Mouse (Mus musculus): ENCODE data around the gene Olfr1434. TPM values are rescaled to one million over a fixed set of nuclear protein-coding genes. Genes with fewer than 3 reads are reported as not detected.
"Not testable (repeated sequence)": the region's sequence is repeated elsewhere in the genome, so short reads cannot be mapped to it uniquely, and the experiment has no call there.

The Olfr1434 gene
- not detected in 2 replicates for polyA plus RNA-seq (2016; fragmentation: Nextera tagmentation; extraction: Ambion mirVana)

DNA sequence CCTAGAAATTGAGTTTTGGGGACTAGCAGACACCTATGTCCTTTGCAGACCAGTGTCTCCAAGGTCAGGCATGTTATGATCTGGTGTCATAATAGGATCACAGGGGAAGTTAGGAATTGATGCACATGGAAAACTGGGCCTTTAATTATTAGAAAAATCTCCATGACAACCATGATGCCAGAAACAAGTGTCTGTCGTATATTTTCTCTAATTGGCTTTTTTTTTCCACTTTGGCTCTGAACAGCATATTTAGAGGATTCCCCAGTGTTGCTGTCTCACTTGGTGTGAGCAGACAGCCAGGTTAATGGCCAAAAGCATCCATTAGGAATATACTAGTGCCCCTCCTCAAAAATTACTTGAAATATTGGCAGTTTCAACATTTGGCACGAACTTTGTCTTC, at the start of gene Olfr1434:
Gene Olfr1434 (plus strand): TSS at position 301 of the 400 bp plus-strand sequence.
- Histone ChIP-seq H3K4me1 (no peaks in the 10 kb centered on the region), H3K36me3 (replicated peaks) (no peaks in the 10 kb centered on the region), H3K9ac (no peak within 1 kb of the TSS), H3K4me3 (replicated peaks) (no peak within 1 kb of the TSS), H3K4me2 (no peak within 1 kb of the TSS), H3K27me3 (no peaks in the 10 kb centered on the region), H3K9me3 (no peaks in the 10 kb centered on the region), H3K27ac (no peak within 1 kb of the TSS)
- 81% methylated on average over 2 of the region's 2 CpGs for WGBS
- ATAC-seq (ENCODE audit: low FRiP score): no peak

DNA sequence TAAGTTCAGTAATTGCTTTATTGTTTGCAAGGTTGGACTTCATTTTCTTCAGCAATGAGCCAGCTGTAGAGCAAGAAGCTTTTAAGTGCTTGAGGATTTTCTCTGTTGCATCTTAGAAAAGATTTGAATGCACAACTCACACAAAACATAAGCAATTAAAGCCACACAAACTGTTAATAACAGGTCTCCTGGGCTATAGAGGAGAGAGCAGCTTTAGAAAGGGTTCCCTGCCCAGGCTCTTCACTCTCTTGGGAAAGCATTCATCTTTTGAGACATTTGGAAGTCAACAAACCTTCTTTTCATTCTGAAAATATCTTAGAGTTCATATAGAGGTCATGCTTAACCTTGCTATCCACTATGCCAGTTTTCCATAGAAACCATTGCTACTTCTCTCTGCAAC, 47.2 kb upstream of the Olfr1434 start, which contains the start of gene Olfr1432:
Gene Olfr1432 (minus strand): TSS at position 101 of the 400 bp plus-strand sequence.
- not testable (repeated sequence) for H3K9ac ChIP-seq; H3K4me2 ChIP-seq; H3K27ac ChIP-seq; H3K9me3 ChIP-seq; H3K4me1 ChIP-seq; ATAC-seq (ENCODE audit: low FRiP score); H3K4me3 ChIP-seq (replicated peaks); H3K36me3 ChIP-seq (replicated peaks); H3K27me3 ChIP-seq

- Histone ChIP-seq H3K27me3 (no peaks in the 10 kb centered on the region), H3K9me3 (no peaks in the 10 kb centered on the region), H3K27ac (no peak within 1 kb of the TSS), H3K36me3 (replicated peaks) (no peaks in the 10 kb centered on the region), H3K4me1 (no peaks in the 10 kb centered on the region), H3K4me2 (no peak within 1 kb of the TSS), H3K4me3 (replicated peaks) (no peak within 1 kb of the TSS), H3K9ac (no peak within 1 kb of the TSS)
- WGBS: 100% methylated on average over 1 of the region's 1 CpGs
- ATAC-seq (ENCODE audit: low FRiP score): no peak
Measured at GRCm38 (mm10) chr19:12241559-12241958, 38.1 kb upstream of the Olfr1434 start, which contains the start of gene Olfr262. TSS of gene Olfr262 (minus strand) at chr19:12241659.

DNA sequence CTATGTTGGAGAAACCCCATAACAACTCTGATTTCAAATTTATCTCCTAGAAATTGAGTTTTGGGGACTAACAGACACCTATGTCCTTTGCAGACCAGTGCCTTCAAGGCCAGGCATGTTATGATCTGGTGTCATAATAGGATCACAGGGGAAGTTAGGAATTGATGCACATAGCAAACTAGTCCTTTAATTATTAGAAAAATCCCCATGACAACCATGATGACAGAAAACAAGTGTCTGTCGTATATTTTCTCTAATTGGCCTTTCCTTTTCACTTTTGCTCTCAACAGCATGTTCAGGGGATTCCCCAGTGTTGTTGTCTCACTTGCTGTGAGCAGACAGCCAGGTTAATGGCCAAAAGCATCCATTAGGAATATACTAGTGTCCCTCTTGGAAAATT, 18.9 kb upstream of the Olfr1434 start, which contains the start of gene Olfr235:
Gene Olfr235 (plus strand): TSS at position 301 of the 400 bp plus-strand sequence.
- H3K27me3 ChIP-seq: no peaks in the 10 kb centered on the region
- WGBS: 74% methylated on average over 1 of the region's 1 CpGs
- H3K36me3 ChIP-seq (replicated peaks): no peaks in the 10 kb centered on the region

DNA sequence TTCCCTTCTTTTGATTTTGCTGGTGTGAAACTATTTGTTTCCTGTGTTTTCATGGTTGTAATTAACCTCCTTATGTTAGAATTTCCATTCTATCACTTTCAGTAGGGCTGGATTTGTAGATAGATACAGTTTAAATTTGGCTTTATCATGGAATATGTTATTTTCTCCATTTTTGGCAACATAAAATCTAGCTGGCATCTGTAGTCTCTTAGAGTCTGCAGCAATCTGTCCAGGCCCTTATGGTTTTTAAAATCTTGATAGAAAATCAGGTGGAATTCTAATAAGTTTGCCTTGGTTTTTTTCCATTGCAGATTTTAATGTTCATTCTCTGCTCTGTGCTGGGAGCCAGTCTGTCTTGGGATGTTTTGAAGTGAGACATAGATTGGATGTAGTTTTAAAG, 13.3 kb downstream of the Olfr1434 start:
- ATAC-seq (ENCODE audit: low FRiP score): no peak
- H3K36me3 ChIP-seq (replicated peaks): no peaks in the 10 kb centered on the region
- no peaks in the 10 kb centered on the region for H3K27me3 ChIP-seq
- H3K4me1 ChIP-seq: no peaks in the 10 kb centered on the region
- no peak overlapping the region for H3K4me3 ChIP-seq (replicated peaks)
- no peaks in the 10 kb centered on the region for H3K9me3 ChIP-seq
- no peak overlapping the region for H3K4me2 ChIP-seq
- H3K9ac ChIP-seq: no peak overlapping the region
- H3K27ac ChIP-seq: no peak overlapping the region

More for the DNA sequence above, 18.9 kb upstream of the Olfr1434 start, which contains the start of gene Olfr235:
- Histone ChIP-seq H3K4me1 (no peaks in the 10 kb centered on the region), H3K9ac (no peak within 1 kb of the TSS), H3K27ac (no peak within 1 kb of the TSS), H3K9me3 (no peaks in the 10 kb centered on the region), H3K4me2 (no peak within 1 kb of the TSS), H3K4me3 (replicated peaks) (no peak within 1 kb of the TSS)
- no peak for ATAC-seq (ENCODE audit: low FRiP score)

DNA sequence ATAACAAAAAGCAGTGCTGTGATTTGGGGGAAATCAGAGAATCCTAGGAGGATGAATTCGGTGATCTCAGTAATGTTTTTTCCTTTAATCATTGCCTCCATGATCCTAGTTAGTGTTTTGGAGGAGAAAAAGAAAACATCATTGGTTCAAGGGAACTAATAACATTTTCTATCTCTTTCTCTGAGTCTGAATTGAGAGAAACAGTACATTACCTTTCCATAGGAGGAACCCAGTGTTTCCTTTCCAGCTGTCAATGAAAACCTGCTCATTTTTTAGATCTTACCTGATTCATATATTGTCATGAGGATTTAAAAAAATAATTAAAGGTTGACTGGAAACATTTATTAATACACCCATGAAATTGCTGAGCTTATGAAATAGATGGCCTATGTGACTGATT, 19.4 kb downstream of the Olfr1434 start, which contains the start of gene Olfr1436:
Gene Olfr1436 (minus strand): TSS at position 101 of the 400 bp plus-strand sequence.
- not testable (repeated sequence) for H3K4me2 ChIP-seq

GRCm38 (mm10) chr19:12325001-12325400, 45.3 kb downstream of the Olfr1434 start, which contains the start of gene Olfr1437:
TSS of gene Olfr1437 (minus strand) at chr19:12325101.
- Histone ChIP-seq H3K4me1 (no peaks in the 10 kb centered on the region), H3K36me3 (replicated peaks) (no peaks in the 10 kb centered on the region), H3K27ac (no peak within 1 kb of the TSS), H3K27me3 (no peaks in the 10 kb centered on the region), H3K9ac (no peak within 1 kb of the TSS), H3K9me3 (no peaks in the 10 kb centered on the region), H3K4me2 (no peak within 1 kb of the TSS), H3K4me3 (replicated peaks) (no peak within 1 kb of the TSS)
- no peak for ATAC-seq (ENCODE audit: low FRiP score)
- 85% methylated on average over 2 of the region's 2 CpGs for WGBS

More for the DNA sequence above, 19.4 kb downstream of the Olfr1434 start, which contains the start of gene Olfr1436:
- not testable (repeated sequence) for H3K4me3 ChIP-seq (replicated peaks); H3K27me3 ChIP-seq; H3K9ac ChIP-seq; H3K9me3 ChIP-seq; H3K4me1 ChIP-seq; H3K27ac ChIP-seq; ATAC-seq (ENCODE audit: low FRiP score); H3K36me3 ChIP-seq (replicated peaks)
- 83% methylated on average over 1 of the region's 1 CpGs for WGBS

Other genes starting within 250 kb of the Olfr1434 start
- 0.04 TPM in 1 of 2 replicates, not detected in the other for gene Olfr1423, start 238.5 kb upstream of the Olfr1434 start, polyA plus RNA-seq (2016; fragmentation: Nextera tagmentation; extraction: Ambion mirVana)
- gene Olfr1424, start 217.2 kb upstream of the Olfr1434 start, polyA plus RNA-seq (2016; fragmentation: Nextera tagmentation; extraction: Ambion mirVana): not detected in 2 replicates
- gene Olfr1425, start 202.1 kb upstream of the Olfr1434 start, polyA plus RNA-seq (2016; fragmentation: Nextera tagmentation; extraction: Ambion mirVana): not detected in 2 replicates
- not detected in 2 replicates for gene Olfr1426, start 187.8 kb upstream of the Olfr1434 start, polyA plus RNA-seq (2016; fragmentation: Nextera tagmentation; extraction: Ambion mirVana)
- gene Olfr1427, start 176.5 kb upstream of the Olfr1434 start, polyA plus RNA-seq (2016; fragmentation: Nextera tagmentation; extraction: Ambion mirVana): not detected in 2 replicates
- not detected in 2 replicates for gene Olfr1428, start 164.0 kb upstream of the Olfr1434 start, polyA plus RNA-seq (2016; fragmentation: Nextera tagmentation; extraction: Ambion mirVana)
- not detected in 2 replicates for gene Olfr76, start 156.7 kb upstream of the Olfr1434 start, polyA plus RNA-seq (2016; fragmentation: Nextera tagmentation; extraction: Ambion mirVana)
- not detected in 2 replicates for gene Olfr1555-ps1, start 109.7 kb upstream of the Olfr1434 start, polyA plus RNA-seq (2016; fragmentation: Nextera tagmentation; extraction: Ambion mirVana)
- not detected in 2 replicates for gene Olfr1431, start 79.2 kb upstream of the Olfr1434 start, polyA plus RNA-seq (2016; fragmentation: Nextera tagmentation; extraction: Ambion mirVana)
- not detected in 2 replicates for gene Olfr1432, start 47.3 kb upstream of the Olfr1434 start, polyA plus RNA-seq (2016; fragmentation: Nextera tagmentation; extraction: Ambion mirVana)
- not detected in 2 replicates for gene Olfr262, start 38.2 kb upstream of the Olfr1434 start, polyA plus RNA-seq (2016; fragmentation: Nextera tagmentation; extraction: Ambion mirVana)
- not detected in 2 replicates for gene Olfr235, start 18.8 kb upstream of the Olfr1434 start, polyA plus RNA-seq (2016; fragmentation: Nextera tagmentation; extraction: Ambion mirVana)
- gene Olfr1436, start 19.3 kb downstream of the Olfr1434 start, polyA plus RNA-seq (2016; fragmentation: Nextera tagmentation; extraction: Ambion mirVana): not detected in 2 replicates
- not detected in 2 replicates for gene Olfr1437, start 45.2 kb downstream of the Olfr1434 start, polyA plus RNA-seq (2016; fragmentation: Nextera tagmentation; extraction: Ambion mirVana)
- gene Olfr1438-ps1, start 56.1 kb downstream of the Olfr1434 start, polyA plus RNA-seq (2016; fragmentation: Nextera tagmentation; extraction: Ambion mirVana): not detected in 2 replicates
- not detected in 2 replicates for gene Olfr1440, start 107.4 kb downstream of the Olfr1434 start, polyA plus RNA-seq (2016; fragmentation: Nextera tagmentation; extraction: Ambion mirVana)
- gene Olfr1441, start 137.6 kb downstream of the Olfr1434 start, polyA plus RNA-seq (2016; fragmentation: Nextera tagmentation; extraction: Ambion mirVana): not detected in 2 replicates
- gene Pfpl, start 148.1 kb downstream of the Olfr1434 start, polyA plus RNA-seq (2016; fragmentation: Nextera tagmentation; extraction: Ambion mirVana): not detected in 2 replicates
- gene Mpeg1, start 180.9 kb downstream of the Olfr1434 start, polyA plus RNA-seq (2016; fragmentation: Nextera tagmentation; extraction: Ambion mirVana): 0.37 and 0.55 TPM in 2 replicates
- gene Dtx4, start 221.6 kb downstream of the Olfr1434 start, polyA plus RNA-seq (2016; fragmentation: Nextera tagmentation; extraction: Ambion mirVana): 34.2 and 37.4 TPM in 2 replicates

All from forebrain, embryonic 12.5 days (tissue).